In genomic region chr3:131112573-131112955, GRCm38 (mm10) we compare ENCODE assay signal across 8 mouse cellular contexts. TPM values are rescaled to one million over a fixed set of nuclear protein-coding genes. Genes with fewer than 3 reads are reported as not detected.
DNase-seq lines count a peak whose midpoint lies in the region; ATAC-seq and TF ChIP-seq lines count a peak whose summit lies in the region.

No protein-coding gene starts in this region.

- in situ Hi-C loops in ES-E14 (cut with MboI; ENCODE audit: low sequenced_read_pairs in 2 of 2, unreplicated experiment in 2 of 2), result loop anchor here in 1 of 2 experiments (25.0 kb wide), 1 partner anchor 1900 kb away; no protein-coding TSS in a partner anchor

- peaks cover 44% of the 10 kb centered on the region for H3K27me3 ChIP-seq in heart, embryonic 14.5 days (ENCODE audit: control insufficient read depth, insufficient read depth, low read length)
- peaks cover 17% of the 10 kb centered on the region for H3K27me3 ChIP-seq in hindbrain, embryonic 15.5 days
- no peaks in the 10 kb centered on the region for H3K27me3 ChIP-seq in midbrain, embryonic 16.5 days (ENCODE audit: control insufficient read depth, insufficient read depth, low read depth, low read length)

- no peak for DNase-seq in heart, adult 11 months
- DNase-seq in ES-E14 (ENCODE audit: low read depth, low spot score), result no peak
- no peak for DNase-seq in adrenal gland, postnatal 4 days (ENCODE audit: low spot score in 2 of 2)
- DNase-seq in layer of hippocampus, postnatal 14 days (ENCODE audit: low spot score in 2 of 2), result no peak
- no peak for DNase-seq in retina, postnatal 1 day

- H3K9ac ChIP-seq in heart, embryonic 14.5 days (ENCODE audit: low read length), result peak overlapping the region; percentile 75
- H3K9ac ChIP-seq in ES-E14 (ENCODE audit: insufficient read depth, low read depth, low read length, poor library complexity, severe bottlenecking), result no peak overlapping the region
- no peak overlapping the region for H3K9ac ChIP-seq in hindbrain, embryonic 15.5 days
- H3K9ac ChIP-seq in midbrain, embryonic 16.5 days (ENCODE audit: low read depth, low read length), result peak overlapping the region; percentile 79

- 1% methylated on average over 7 of the region's 7 CpGs for WGBS in heart, embryonic 14.5 days
- WGBS in hindbrain, embryonic 15.5 days, result under 1% methylated on average over 7 of the region's 7 CpGs
- 0% methylated on average over 7 of the region's 7 CpGs for WGBS in midbrain, embryonic 16.5 days

- no peak for ATAC-seq in heart, embryonic 14.5 days (ENCODE audit: insufficient number of reproducible peaks, insufficient read depth, low FRiP score, low read depth)
- no peak for ATAC-seq in hindbrain, embryonic 15.5 days (ENCODE audit: low FRiP score, low read depth)
- no peak for ATAC-seq in midbrain, embryonic 16.5 days

- H3K9me3 ChIP-seq in heart, embryonic 14.5 days (ENCODE audit: control insufficient read depth, low read length), result no peaks in the 10 kb centered on the region
- no peaks in the 10 kb centered on the region for H3K9me3 ChIP-seq in ES-E14 (ENCODE audit: control insufficient read depth, insufficient read depth, low read depth, low read length)
- H3K9me3 ChIP-seq in hindbrain, embryonic 15.5 days, result no peaks in the 10 kb centered on the region
- H3K9me3 ChIP-seq in midbrain, embryonic 16.5 days (replicated peaks; ENCODE audit: control insufficient read depth, low read length, poor library complexity, severe bottlenecking), result no peaks in the 10 kb centered on the region

- H3K36me3 ChIP-seq in heart, embryonic 14.5 days (ENCODE audit: control insufficient read depth, insufficient read depth, low read length), result no peaks in the 10 kb centered on the region
- H3K36me3 ChIP-seq in ES-E14 (ENCODE audit: control insufficient read depth, insufficient read depth, low read length, poor library complexity, severe bottlenecking), result no peaks in the 10 kb centered on the region; the same call in none of the 2 replicates
- no peaks in the 10 kb centered on the region for H3K36me3 ChIP-seq in hindbrain, embryonic 15.5 days
- no peaks in the 10 kb centered on the region for H3K36me3 ChIP-seq in midbrain, embryonic 16.5 days (ENCODE audit: control insufficient read depth, insufficient read depth, low read length)

- peaks cover under 1 to 25% of the 10 kb centered on the region in 2 experiments; a peak in 3 of 4 replicates for H3K4me1 ChIP-seq in heart, embryonic 14.5 days (ENCODE audit: control insufficient read depth in 2 of 2, insufficient read depth in 2 of 2, low read length in 2 of 2)
- H3K4me1 ChIP-seq in ES-E14 (ENCODE audit: control insufficient read depth in 2 of 2, insufficient read depth in 2 of 2, low read length in 2 of 2, poor library complexity in 1 of 2), result peaks cover 0 to 2% of the 10 kb centered on the region in 2 experiments; a peak in 1 of 4 replicates
- H3K4me1 ChIP-seq in hindbrain, embryonic 15.5 days (replicated peaks), result peaks cover 35% of the 10 kb centered on the region
- H3K4me1 ChIP-seq in midbrain, embryonic 16.5 days (ENCODE audit: control insufficient read depth, insufficient read depth, low read length), result peaks cover 20% of the 10 kb centered on the region

- H3K27ac ChIP-seq in heart, embryonic 14.5 days (replicated peaks in 1 of 2; ENCODE audit: control insufficient read depth in 1 of 2, insufficient read depth in 1 of 2, low read depth in 2 of 2, low read length in 2 of 2), result no peak overlapping the region
- no peak overlapping the region for H3K27ac ChIP-seq in ES-E14 (ENCODE audit: insufficient read depth, low read depth, low read length, poor library complexity, severe bottlenecking)
- no peak overlapping the region for H3K27ac ChIP-seq in hindbrain, embryonic 15.5 days (replicated peaks)
- peak overlapping the region; percentile 89 for H3K27ac ChIP-seq in midbrain, embryonic 16.5 days (ENCODE audit: low read length)

- peak overlapping the region; percentile 98 for H3K4me2 ChIP-seq in heart, embryonic 14.5 days (ENCODE audit: low read length)
- H3K4me2 ChIP-seq in hindbrain, embryonic 15.5 days, result peak overlapping the region; percentile 70
- peak overlapping the region; percentile 81 for H3K4me2 ChIP-seq in midbrain, embryonic 16.5 days (ENCODE audit: low read length)

- H3K4me3 ChIP-seq in heart, embryonic 14.5 days (ENCODE audit: control insufficient read depth in 1 of 2, insufficient read depth in 1 of 2, low read depth in 1 of 2, low read length in 2 of 2), result peak overlapping the region; percentile 60 to 67
- peak overlapping the region; percentile 70 to 74 for H3K4me3 ChIP-seq in ES-E14 (ENCODE audit: insufficient read depth in 1 of 2, low read depth in 1 of 2, low read length in 2 of 2, poor library complexity in 1 of 2, severe bottlenecking in 1 of 2)
- H3K4me3 ChIP-seq in hindbrain, embryonic 15.5 days, result peak overlapping the region; percentile 48
- peak overlapping the region; percentile 70 for H3K4me3 ChIP-seq in midbrain, embryonic 16.5 days (ENCODE audit: low read depth, low read length)

TF ChIP-seq in ES-E14, 5 proteins besides CTCF, POLR2A, EP300 and RAD21:
- TF ChIP-seq CHD2 (IDR thresholded peaks at IDR 0.05; ENCODE audit: low read depth, low read length) (no peak), MAFK (IDR thresholded peaks at IDR 0.05; ENCODE audit: insufficient read depth, low read depth, low read length) (no peak), ZC3H11A (IDR thresholded peaks at IDR 0.05; ENCODE audit: borderline replicate concordance, low read depth, low read length) (no peak), ZNF384 (IDR thresholded peaks at IDR 0.05; ENCODE audit: low read depth, low read length) (no peak), HCFC1 (IDR thresholded peaks at IDR 0.05; ENCODE audit: borderline replicate concordance, insufficient read depth, low read length) (no peak)

RNA-seq across cellular contexts. Expression of gene Lef1, which starts 2.3 kb away (rescaled TPM):
- polyA plus RNA-seq in heart, embryonic 14.5 days (2014; fragmentation: Nextera tagmentation; extraction: Ambion mirVana), result 5.3 and 5.6 TPM in 2 replicates
- total RNA-seq in ES-E14 (2012; rRNA removed), result 9.2 and 11.1 TPM in 2 replicates
- polyA plus RNA-seq in hindbrain, embryonic 15.5 days (2015; fragmentation: Nextera tagmentation; extraction: Ambion mirVana), result 10.2 and 16.0 TPM in 2 replicates
- polyA plus RNA-seq in midbrain, embryonic 16.5 days (2015; fragmentation: Nextera tagmentation; extraction: Ambion mirVana), result 67.6 and 81.3 TPM in 2 replicates
- total RNA-seq in adrenal gland, postnatal 4 days (2021), result 10 to 100 TPM; 10.8 to 12.9 TPM
- total RNA-seq in layer of hippocampus, postnatal 14 days (2021), result 1 to 10 TPM; 9.0 to 9.4 TPM

Comparison
In these comparisons a context has a peak if more than half of its experiments do, and no peak if none do; other contexts are left out.
1. H3K9ac ChIP-seq: peak in heart, embryonic 14.5 days (single experiment) and midbrain, embryonic 16.5 days (single experiment); none in ES-E14 (single experiment) and hindbrain, embryonic 15.5 days (single experiment).
2. Peak in every context shown above with its lines, with median percentiles within 50 percentile points of each other: H3K4me2 ChIP-seq and H3K4me3 ChIP-seq.